Comparison of ENCODE assay signal across 9 mouse cellular contexts in genomic region chr8:13529891-13530316, GRCm38 (mm10). TPM values are rescaled to one million over a fixed set of nuclear protein-coding genes. Genes with fewer than 3 reads are reported as not detected.
DNase-seq lines count a peak whose midpoint lies in the region; ATAC-seq lines count a peak whose summit lies in the region.
"Had no signal": no experiment of that assay in that cellular context is flagged by ENCODE, and none has a peak within 500 bp of the region (broad histone marks: within the 10 kb centered on the region; RNA-seq: fewer than 3 reads in every experiment).

No protein-coding gene starts in this region.

- no peak overlapping the region for H3K9ac ChIP-seq in neural tube, embryonic 13.5 days
- no peak overlapping the region for H3K9ac ChIP-seq in hindbrain, embryonic 16.5 days (ENCODE audit: low read depth, low read length)

- H3K36me3 ChIP-seq in neural tube, embryonic 13.5 days = no peaks in the 10 kb centered on the region
- H3K36me3 ChIP-seq in hindbrain, embryonic 16.5 days (ENCODE audit: control insufficient read depth, insufficient read depth, low read length) = no peaks in the 10 kb centered on the region

- H3K9me3 ChIP-seq in neural tube, embryonic 13.5 days = peaks cover 3% of the 10 kb centered on the region; the same call in 1 of the 2 replicates
- H3K9me3 ChIP-seq in hindbrain, embryonic 16.5 days (ENCODE audit: control insufficient read depth, low read length) = no peaks in the 10 kb centered on the region

- WGBS in neural tube, embryonic 13.5 days = 66% methylated on average over 7 of the region's 7 CpGs
- 60% methylated on average over 7 of the region's 7 CpGs for WGBS in hindbrain, embryonic 16.5 days

- ATAC-seq in neural tube, embryonic 13.5 days (ENCODE audit: low read depth) = peak; percentile 60
- ATAC-seq in hindbrain, embryonic 16.5 days = peak; percentile 85
- ATAC-seq in megakaryocyte-erythroid progenitor cell, adult 5-6 weeks (replicated peaks; ENCODE audit: low FRiP score, low TSS enrichment, poor library complexity, severe bottlenecking) = no peak

- no peak overlapping the region for H3K4me3 ChIP-seq in neural tube, embryonic 13.5 days
- no peak overlapping the region for H3K4me3 ChIP-seq in hindbrain, embryonic 16.5 days (ENCODE audit: low read length)

- no peak for DNase-seq in neural tube, embryonic 10.5 days (ENCODE audit: extremely low spot score, low spot score)
- peak; percentile 40 to 57 for DNase-seq in frontal cortex, postnatal 36 days (ENCODE audit: low spot score in 2 of 2)
- peak; percentile 81 to 91 for DNase-seq in left cerebral cortex, postnatal 10 days (ENCODE audit: extremely low spot score in 1 of 2, low spot score in 2 of 2)
- peak; percentile 66 for DNase-seq in ovary, postnatal 10 days (ENCODE audit: low spot score)
- no peak for DNase-seq in spleen, postnatal 4 days (ENCODE audit: low spot score in 2 of 2)

- no peak overlapping the region for H3K4me2 ChIP-seq in neural tube, embryonic 13.5 days
- no peak overlapping the region for H3K4me2 ChIP-seq in hindbrain, embryonic 16.5 days (ENCODE audit: low read length)

- intact Hi-C loops in left cerebral cortex, postnatal 10 days (cut with DNase I) = no loop called here

- no peaks in the 10 kb centered on the region for H3K27me3 ChIP-seq in neural tube, embryonic 13.5 days
- H3K27me3 ChIP-seq in hindbrain, embryonic 16.5 days (replicated peaks; ENCODE audit: control insufficient read depth, insufficient read depth, low read length) = no peaks in the 10 kb centered on the region

- peaks cover 34% of the 10 kb centered on the region for H3K4me1 ChIP-seq in neural tube, embryonic 13.5 days (replicated peaks)
- H3K4me1 ChIP-seq in hindbrain, embryonic 16.5 days (ENCODE audit: control insufficient read depth, insufficient read depth, low read depth, low read length) = peaks cover 23% of the 10 kb centered on the region

- peak overlapping the region; percentile 39 for H3K27ac ChIP-seq in neural tube, embryonic 13.5 days (replicated peaks)
- H3K27ac ChIP-seq in hindbrain, embryonic 16.5 days (ENCODE audit: low read depth, low read length) = peak overlapping the region; percentile 73

RNA-seq across cellular contexts. Expression of gene 1700029H14Rik, which starts 32.4 kb away (rescaled TPM):
- polyA plus RNA-seq in neural tube, embryonic 13.5 days (2015; fragmentation: Nextera tagmentation; extraction: Ambion mirVana) = not detected in 2 replicates
- polyA plus RNA-seq in hindbrain, embryonic 16.5 days (2015; fragmentation: Nextera tagmentation; extraction: Ambion mirVana) = not detected in 2 replicates
- total RNA-seq in left cerebral cortex, postnatal 10 days (2021) = under 1 TPM in 1 of 2 experiments, not detected in 1; 0.34 TPM
- total RNA-seq in megakaryocyte-erythroid progenitor cell, adult 5-6 weeks (2014; fragmentation: Nextera tagmentation) = not detected in 2 replicates
- not detected in 2 replicates for total RNA-seq in megakaryocyte-erythroid progenitor cell, adult 5-6 weeks (2017)
- total RNA-seq: hematopoietic stem cell, adult 5-6 weeks had no signal

RNA-seq across cellular contexts. Expression of gene Gas6, which starts 35.6 kb away (rescaled TPM):
- polyA plus RNA-seq in neural tube, embryonic 13.5 days (2015; fragmentation: Nextera tagmentation; extraction: Ambion mirVana) = 25.9 and 28.8 TPM in 2 replicates
- 65.1 and 67.4 TPM in 2 replicates for polyA plus RNA-seq in hindbrain, embryonic 16.5 days (2015; fragmentation: Nextera tagmentation; extraction: Ambion mirVana)
- total RNA-seq in left cerebral cortex, postnatal 10 days (2021) = 100 to 1,000 TPM; 125 to 126 TPM
- not detected in 2 replicates for total RNA-seq in megakaryocyte-erythroid progenitor cell, adult 5-6 weeks (2014; fragmentation: Nextera tagmentation)
- 1.3 TPM in 1 of 2 replicates, not detected in the other for total RNA-seq in megakaryocyte-erythroid progenitor cell, adult 5-6 weeks (2017)

Comparison
In these comparisons a context has a peak if more than half of its experiments do, and no peak if none do; other contexts are left out.
1. DNase-seq: peak in frontal cortex, postnatal 36 days (2 of 2), left cerebral cortex, postnatal 10 days (2 of 2) and ovary, postnatal 10 days (single experiment); none in neural tube, embryonic 10.5 days (single experiment) and spleen, postnatal 4 days (0 of 2).
2. RNA of gene Gas6, which starts 35.6 kb away (total RNA-seq): 125 to 126 TPM in left cerebral cortex, postnatal 10 days; 1.3 TPM in megakaryocyte-erythroid progenitor cell, adult 5-6 weeks; every median in the first group is over 10 times any median in the second.